ENCODE assay signal across 15 mouse cellular contexts in genomic region chr13:53248080-53248479, GRCm38 (mm10). TPM values are rescaled to one million over a fixed set of nuclear protein-coding genes. Genes with fewer than 3 reads are reported as not detected.
DNase-seq lines count a peak whose midpoint lies in the region; ATAC-seq and TF ChIP-seq lines count a peak whose summit lies in the region.
"Had no signal": no experiment of that assay in that cellular context is flagged by ENCODE, and none has a peak within 500 bp of the region (broad histone marks: within the 10 kb centered on the region; RNA-seq: fewer than 3 reads in every experiment).

No protein-coding gene starts in this region.

- peak; percentile 30 to 45 for DNase-seq in cerebellum, postnatal 10 days
- DNase-seq in cerebellum, adult 9-10 months: no peak
- no peak for DNase-seq in heart, adult 2 months
- no peak for DNase-seq in lung, postnatal 36 days
- no peak for DNase-seq in layer of hippocampus, postnatal 10 days (ENCODE audit: low spot score in 2 of 2)
- DNase-seq: adrenal gland, postnatal 10 days; gastrocnemius, adult 2 months; layer of hippocampus, adult 9-11 months; liver had no signal

- H3K4me2 ChIP-seq in heart, embryonic 16.5 days (ENCODE audit: low read depth, low read length): no peak overlapping the region
- no peak overlapping the region for H3K4me2 ChIP-seq in lung, embryonic 15.5 days
- 0 out of 2 replicates have a peak overlapping the region, but pooled peaks have one; percentile 36 for H3K4me2 ChIP-seq in stomach, embryonic 14.5 days (replicated peaks; ENCODE audit: low read depth, low read length)
- H3K4me2 ChIP-seq: neural tube, embryonic 15.5 days had no signal

- peak overlapping the region; percentile 71 for H3K27ac ChIP-seq in heart, embryonic 16.5 days (ENCODE audit: low read length)
- H3K27ac ChIP-seq in heart, adult 2 months: no peak overlapping the region
- H3K27ac ChIP-seq in lung, embryonic 15.5 days: 0 out of 2 replicates have a peak overlapping the region, but pooled peaks have one; percentile 69
- H3K27ac ChIP-seq in stomach, embryonic 14.5 days (ENCODE audit: low read length): peak overlapping the region; percentile 84
- H3K27ac ChIP-seq: gastrocnemius, adult 2 months; neural tube, embryonic 15.5 days had no signal

- no peaks in the 10 kb centered on the region for H3K79me2 ChIP-seq in heart, adult 2 months (replicated peaks; ENCODE audit: control insufficient read depth, insufficient read depth, low read length)

- ATAC-seq in heart, embryonic 16.5 days (replicated peaks; ENCODE audit: extremely low read depth, insufficient read depth, low FRiP score): no peak
- ATAC-seq in lung, embryonic 15.5 days (ENCODE audit: borderline replicate concordance, extremely low read depth, low FRiP score, low TSS enrichment): no peak
- no peak for ATAC-seq in stomach, embryonic 14.5 days (ENCODE audit: insufficient number of reproducible peaks, insufficient read depth, low FRiP score, low read depth)
- ATAC-seq: inflammation-experienced regulatory T-cells, adult 6 months had no signal

- H3K36me3 ChIP-seq in heart, embryonic 16.5 days (ENCODE audit: control insufficient read depth, insufficient read depth): no peaks in the 10 kb centered on the region
- no peaks in the 10 kb centered on the region for H3K36me3 ChIP-seq in heart, adult 2 months (ENCODE audit: control insufficient read depth, insufficient read depth, low read length)
- H3K36me3 ChIP-seq in lung, embryonic 15.5 days: no peaks in the 10 kb centered on the region
- H3K36me3 ChIP-seq in stomach, embryonic 14.5 days (ENCODE audit: control insufficient read depth, insufficient read depth, low read length): no peaks in the 10 kb centered on the region
- H3K36me3 ChIP-seq: neural tube, embryonic 15.5 days had no signal

- no peaks in the 10 kb centered on the region for H3K9me3 ChIP-seq in heart, embryonic 16.5 days (replicated peaks; ENCODE audit: control insufficient read depth, low read length)
- no peaks in the 10 kb centered on the region for H3K9me3 ChIP-seq in lung, embryonic 15.5 days
- no peaks in the 10 kb centered on the region for H3K9me3 ChIP-seq in stomach, embryonic 14.5 days (ENCODE audit: control insufficient read depth, low read depth, low read length)
- H3K9me3 ChIP-seq: neural tube, embryonic 15.5 days had no signal

- H3K4me3 ChIP-seq in heart, embryonic 16.5 days (ENCODE audit: low read length): no peak overlapping the region
- H3K4me3 ChIP-seq in heart, adult 2 months: no peak overlapping the region
- no peak overlapping the region for H3K4me3 ChIP-seq in lung, embryonic 15.5 days
- no peak overlapping the region for H3K4me3 ChIP-seq in stomach, embryonic 14.5 days (ENCODE audit: low read depth, low read length)
- H3K4me3 ChIP-seq: gastrocnemius, adult 2 months; neural tube, embryonic 15.5 days had no signal

- no peak overlapping the region for H3K9ac ChIP-seq in heart, embryonic 16.5 days (ENCODE audit: low read length)
- H3K9ac ChIP-seq in heart, adult 2 months (ENCODE audit: low read depth, low read length): no peak overlapping the region
- H3K9ac ChIP-seq in lung, embryonic 15.5 days: no peak overlapping the region
- no peak overlapping the region for H3K9ac ChIP-seq in stomach, embryonic 14.5 days (replicated peaks; ENCODE audit: low read depth, low read length)
- H3K9ac ChIP-seq: neural tube, embryonic 15.5 days had no signal

- TF ChIP-seq POLR2A in heart, adult 2 months (IDR thresholded peaks at IDR 0.05; ENCODE audit: insufficient read depth, low read depth, low read length): no peak

- TF ChIP-seq EP300 in heart, adult 2 months (IDR thresholded peaks at IDR 0.05; ENCODE audit: insufficient read depth, low read depth, low read length): no peak

- intact Hi-C loops in heart, adult 2 months (cut with DNase I): no loop called here

- no peaks in the 10 kb centered on the region for H3K27me3 ChIP-seq in heart, embryonic 16.5 days (ENCODE audit: control insufficient read depth, insufficient read depth, low read length)
- no peaks in the 10 kb centered on the region for H3K27me3 ChIP-seq in heart, adult 2 months (ENCODE audit: control insufficient read depth, insufficient read depth, low read length)
- H3K27me3 ChIP-seq in lung, embryonic 15.5 days: no peaks in the 10 kb centered on the region
- H3K27me3 ChIP-seq in stomach, embryonic 14.5 days (ENCODE audit: control insufficient read depth, insufficient read depth, low read length): no peaks in the 10 kb centered on the region
- H3K27me3 ChIP-seq: neural tube, embryonic 15.5 days had no signal

- TF ChIP-seq CTCF in heart, adult 2 months (IDR thresholded peaks at IDR 0.05): no peak

- H3K4me1 ChIP-seq in heart, embryonic 16.5 days (ENCODE audit: control insufficient read depth, insufficient read depth, low read length): peaks cover 46% of the 10 kb centered on the region
- no peaks in the 10 kb centered on the region for H3K4me1 ChIP-seq in heart, adult 2 months (ENCODE audit: control insufficient read depth, insufficient read depth, low read length)
- peaks cover 65% of the 10 kb centered on the region for H3K4me1 ChIP-seq in lung, embryonic 15.5 days
- H3K4me1 ChIP-seq in stomach, embryonic 14.5 days (ENCODE audit: control insufficient read depth, insufficient read depth, low read length): peaks cover 41% of the 10 kb centered on the region

- WGBS in heart, embryonic 16.5 days: 42% methylated on average over 6 of the region's 6 CpGs
- WGBS in heart, adult 2 months: 64% methylated on average over 6 of the region's 6 CpGs
- WGBS in lung, embryonic 15.5 days: 45% methylated on average over 6 of the region's 6 CpGs
- 40% methylated on average over 6 of the region's 6 CpGs for WGBS in stomach, embryonic 14.5 days

RNA-seq across cellular contexts. Expression of gene Ror2, which starts 37.8 kb away (rescaled TPM):
- 13.5 and 15.8 TPM in 2 replicates for polyA plus RNA-seq in heart, embryonic 16.5 days (2015; fragmentation: Nextera tagmentation; extraction: Ambion mirVana)
- 1 to 10 TPM; 1.1 to 1.9 TPM for total RNA-seq in heart, adult 2 months (2021)
- 1.5 and 1.6 TPM in 2 replicates for polyA plus RNA-seq in heart, adult 2 months (2012; rRNA removed)
- 17.1 and 17.6 TPM in 2 replicates for polyA plus RNA-seq in lung, embryonic 15.5 days (2015; fragmentation: Nextera tagmentation; extraction: Ambion mirVana)
- polyA plus RNA-seq in stomach, embryonic 14.5 days (2014; fragmentation: Nextera tagmentation; extraction: Ambion mirVana): 13.9 and 14.0 TPM in 2 replicates
- 1 to 10 TPM; 2.2 to 2.3 TPM for total RNA-seq in layer of hippocampus, postnatal 10 days (2021)
- total RNA-seq: monocyte, adult 5-6 weeks had no signal
- polyA plus RNA-seq: inflammation-experienced regulatory T-cells, adult 6 months had no signal

Comparison
In these comparisons a context has a peak if more than half of its experiments do, and no peak if none do; other contexts are left out.
1. DNase-seq: peak in cerebellum, postnatal 10 days (2 of 2); none in cerebellum, adult 9-10 months (single experiment), heart, adult 2 months (0 of 2), lung, postnatal 36 days (single experiment) and layer of hippocampus, postnatal 10 days (0 of 2).